ENCODE assay signal across 8 mouse cellular contexts in genomic region chr7:114071851-114072616, GRCm38 (mm10). TPM values are rescaled to one million over a fixed set of nuclear protein-coding genes. Genes with fewer than 3 reads are reported as not detected.
DNase-seq lines count a peak whose midpoint lies in the region; ATAC-seq lines count a peak whose summit lies in the region.

No protein-coding gene starts in this region.

- DNase-seq in hindbrain, embryonic 10.5 days (ENCODE audit: low spot score) = peak; percentile 29
- DNase-seq in hindbrain, embryonic 14.5 days (ENCODE audit: low spot score) = no peak
- peak; percentile 8 for DNase-seq in 3T3-L1 (ENCODE audit: low read depth, low spot score)
- peak; percentile 43 for DNase-seq in embryonic facial prominence, embryonic 10.5 days (ENCODE audit: low spot score)
- no peak for DNase-seq in limb, embryonic 10.5 days (ENCODE audit: low spot score)
- DNase-seq in spleen, postnatal 14 days (ENCODE audit: low spot score in 2 of 2) = no peak
- no peak for DNase-seq in urinary bladder, postnatal 4 days (ENCODE audit: low spot score in 2 of 2)
- no peak for DNase-seq in lung, postnatal 14 days

- H3K27me3 ChIP-seq in hindbrain, embryonic 10.5 days (ENCODE audit: insufficient read depth, poor library complexity, severe bottlenecking) = no peaks in the 10 kb centered on the region
- H3K27me3 ChIP-seq in hindbrain, embryonic 14.5 days (ENCODE audit: control insufficient read depth, insufficient read depth, low read length) = no peaks in the 10 kb centered on the region
- H3K27me3 ChIP-seq in embryonic facial prominence, embryonic 10.5 days (replicated peaks; ENCODE audit: low read depth, poor library complexity, severe bottlenecking) = no peaks in the 10 kb centered on the region
- no peaks in the 10 kb centered on the region for H3K27me3 ChIP-seq in limb, embryonic 10.5 days (ENCODE audit: low read depth, poor library complexity, severe bottlenecking)

- no peak for ATAC-seq in hindbrain, embryonic 14.5 days (ENCODE audit: low FRiP score)

- H3K9ac ChIP-seq in hindbrain, embryonic 14.5 days = no peak overlapping the region

- H3K4me3 ChIP-seq in hindbrain, embryonic 10.5 days = no peak overlapping the region
- no peak overlapping the region for H3K4me3 ChIP-seq in hindbrain, embryonic 14.5 days (replicated peaks; ENCODE audit: low read length)
- peak overlapping the region; percentile 8; the same call in 1 of the 2 replicates for H3K4me3 ChIP-seq in embryonic facial prominence, embryonic 10.5 days
- no peak overlapping the region for H3K4me3 ChIP-seq in limb, embryonic 10.5 days

- no peaks in the 10 kb centered on the region for H3K9me3 ChIP-seq in hindbrain, embryonic 10.5 days
- no peaks in the 10 kb centered on the region for H3K9me3 ChIP-seq in hindbrain, embryonic 14.5 days (ENCODE audit: control insufficient read depth, low read length)
- H3K9me3 ChIP-seq in embryonic facial prominence, embryonic 10.5 days = no peaks in the 10 kb centered on the region
- no peaks in the 10 kb centered on the region for H3K9me3 ChIP-seq in limb, embryonic 10.5 days (replicated peaks)

- no peak overlapping the region for H3K4me2 ChIP-seq in hindbrain, embryonic 14.5 days (replicated peaks)

- H3K36me3 ChIP-seq in hindbrain, embryonic 10.5 days = 0 out of 2 replicates have a peak, but pooled peaks cover 4% of the 10 kb centered on the region
- H3K36me3 ChIP-seq in hindbrain, embryonic 14.5 days (replicated peaks; ENCODE audit: control insufficient read depth, insufficient read depth) = no peaks in the 10 kb centered on the region
- no peaks in the 10 kb centered on the region for H3K36me3 ChIP-seq in embryonic facial prominence, embryonic 10.5 days (replicated peaks)
- 0 out of 2 replicates have a peak, but pooled peaks cover 2% of the 10 kb centered on the region for H3K36me3 ChIP-seq in limb, embryonic 10.5 days

- peaks cover 40% of the 10 kb centered on the region for H3K4me1 ChIP-seq in hindbrain, embryonic 10.5 days (replicated peaks)
- peaks cover 9% of the 10 kb centered on the region; the same call in 1 of the 2 replicates for H3K4me1 ChIP-seq in hindbrain, embryonic 14.5 days (replicated peaks; ENCODE audit: control insufficient read depth, insufficient read depth, low read length)
- H3K4me1 ChIP-seq in embryonic facial prominence, embryonic 10.5 days = peaks cover 24% of the 10 kb centered on the region
- H3K4me1 ChIP-seq in limb, embryonic 10.5 days = peaks cover 21% of the 10 kb centered on the region

- H3K27ac ChIP-seq in hindbrain, embryonic 10.5 days = peak overlapping the region; percentile 41; the same call in 1 of the 2 replicates
- H3K27ac ChIP-seq in hindbrain, embryonic 14.5 days = no peak overlapping the region
- peak overlapping the region; percentile 51 for H3K27ac ChIP-seq in embryonic facial prominence, embryonic 10.5 days (replicated peaks)
- peak overlapping the region; percentile 32; the same call in 1 of the 2 replicates for H3K27ac ChIP-seq in limb, embryonic 10.5 days

- WGBS in hindbrain, embryonic 10.5 days = 41% methylated on average over 13 of the region's 13 CpGs
- 42% methylated on average over 13 of the region's 13 CpGs for WGBS in hindbrain, embryonic 14.5 days
- 24% methylated on average over 13 of the region's 13 CpGs for WGBS in embryonic facial prominence, embryonic 10.5 days
- WGBS in limb, embryonic 10.5 days = 22% methylated on average over 13 of the region's 13 CpGs

RNA-seq across cellular contexts. Expression of gene Rras2, which starts 45.5 kb away (rescaled TPM):
- polyA plus RNA-seq in hindbrain, embryonic 10.5 days (2016; fragmentation: Nextera tagmentation; extraction: Ambion mirVana) = 21.0 and 27.3 TPM in 2 replicates
- 23.9 and 28.8 TPM in 2 replicates for polyA plus RNA-seq in hindbrain, embryonic 14.5 days (2014; fragmentation: Nextera tagmentation; extraction: Ambion mirVana)
- 26.1 and 26.9 TPM in 2 replicates for polyA plus RNA-seq in embryonic facial prominence, embryonic 10.5 days (2016; fragmentation: Nextera tagmentation; extraction: Ambion mirVana)
- polyA plus RNA-seq in limb, embryonic 10.5 days (2016; fragmentation: Nextera tagmentation; extraction: Ambion mirVana) = 22.3 and 26.2 TPM in 2 replicates

Comparison
In these comparisons a context has a peak if more than half of its experiments do, and no peak if none do; other contexts are left out.
1. DNase-seq: peak in hindbrain, embryonic 10.5 days (single experiment), 3T3-L1 (single experiment) and embryonic facial prominence, embryonic 10.5 days (single experiment); none in hindbrain, embryonic 14.5 days (single experiment), limb, embryonic 10.5 days (single experiment), spleen, postnatal 14 days (0 of 2), urinary bladder, postnatal 4 days (0 of 2) and lung, postnatal 14 days (single experiment).